Mouse (Mus musculus) intestine, embryonic 14.5 days (tissue): ENCODE results near the gene Gm28305. TPM values are rescaled to one million over a fixed set of nuclear protein-coding genes. Genes with fewer than 3 reads are reported as not detected.

Experiments used
- ATAC-seq: fragments of 200-750 bp; cut with Nextera tagmentation; replicated peaks from 2 replicates; pipeline ENCODE4 v1.8.0; 2017; ENCODE audit warnings: low read depth, moderate number of reproducible peaks, moderate TSS enrichment, moderate library complexity; ENCODE audit not compliant: low FRiP score, low TSS enrichment
- DNase-seq: peaks from one replicate; pipeline ENCODE4 v3.0.0-alpha.2; 2018; ENCODE audit warnings: low spot score
- H3K27ac ChIP-seq: fragments of 300-500 bp; sonication (generic); 2 replicates; pipeline ENCODE4 v1.5.1; 2014; ENCODE audit warnings: low read depth, mild to moderate bottlenecking, control low read depth
- H3K27me3 ChIP-seq: fragments of 300-500 bp; sonication (generic); replicated peaks from 2 replicates; pipeline ENCODE4 v1.6.1; 2014; ENCODE audit warnings: low read length, control low read depth; ENCODE audit not compliant: control insufficient read depth, insufficient read depth
- H3K36me3 ChIP-seq: fragments of 300-500 bp; sonication (generic); 2 replicates; pipeline ENCODE4 v1.6.1; 2014; ENCODE audit warnings: low read length, control low read depth; ENCODE audit not compliant: control insufficient read depth, insufficient read depth
- H3K4me1 ChIP-seq: fragments of 300-500 bp; sonication (generic); replicated peaks from 2 replicates; pipeline ENCODE4 v1.6.1; 2014; ENCODE audit warnings: low read length, control low read depth, mixed read lengths; ENCODE audit not compliant: control insufficient read depth, insufficient read depth
- H3K4me2 ChIP-seq: fragments of 300-500 bp; sonication (generic); 2 replicates; pipeline ENCODE4 v1.6.1; 2014; ENCODE audit warnings: low read length
- H3K4me3 ChIP-seq: fragments of 300-500 bp; sonication (generic); 2 replicates; pipeline ENCODE4 v1.5.1; 2014; ENCODE audit warnings: low read depth, low read length, control low read depth, mixed read lengths
- H3K9ac ChIP-seq: fragments of 300-500 bp; sonication (generic); 2 replicates; pipeline ENCODE4 v1.6.1; 2014; ENCODE audit warnings: mild to moderate bottlenecking, low read length
- H3K9me3 ChIP-seq: fragments of 300-500 bp; sonication (generic); 2 replicates; pipeline ENCODE4 v1.6.1; 2016; ENCODE audit warnings: low read length, control low read depth; ENCODE audit not compliant: control insufficient read depth
- WGBS: fragments of 180-500 bp; shearing (Covaris S2); extraction: QIAGEN DNeasy Blood & Tissue Kit; methylation state at CpG from one replicate; pipeline ENCODE4 v1.1.7; 2014; 5-methylcytosine and 5-hydroxymethylcytosine counted together
- polyA plus RNA-seq: library from polyadenylated mRNA; unstranded; fragments of >200 nt; fragmentation: Nextera tagmentation; extraction: Ambion mirVana; gene quantifications from 2 replicates; pipeline ENCODE4 v1.2.1, GENCODE M21; 2014

Gene Gm28305
- polyA plus RNA-seq, result not detected in 2 replicates

GRCm38 (mm10) chr9:104040362-104040761 lies at the start of gene Gm28305:
Gene Gm28305, plus strand, starts transcription at chr9:104040662.
- ATAC-seq, result no peak
- H3K27me3 ChIP-seq, result no peaks in the 10 kb centered on the region
- H3K27ac ChIP-seq, result no peak within 1 kb of the TSS
- no peaks in the 10 kb centered on the region for H3K9me3 ChIP-seq
- WGBS, result 67% methylated on average over 2 of the region's 2 CpGs
- H3K4me3 ChIP-seq, result no peak within 1 kb of the TSS
- H3K36me3 ChIP-seq, result peaks cover 20% of the 10 kb centered on the region
- H3K4me2 ChIP-seq, result no peak within 1 kb of the TSS
- H3K9ac ChIP-seq, result no peak within 1 kb of the TSS
- DNase-seq, result no peak
- no peaks in the 10 kb centered on the region for H3K4me1 ChIP-seq

DNA sequence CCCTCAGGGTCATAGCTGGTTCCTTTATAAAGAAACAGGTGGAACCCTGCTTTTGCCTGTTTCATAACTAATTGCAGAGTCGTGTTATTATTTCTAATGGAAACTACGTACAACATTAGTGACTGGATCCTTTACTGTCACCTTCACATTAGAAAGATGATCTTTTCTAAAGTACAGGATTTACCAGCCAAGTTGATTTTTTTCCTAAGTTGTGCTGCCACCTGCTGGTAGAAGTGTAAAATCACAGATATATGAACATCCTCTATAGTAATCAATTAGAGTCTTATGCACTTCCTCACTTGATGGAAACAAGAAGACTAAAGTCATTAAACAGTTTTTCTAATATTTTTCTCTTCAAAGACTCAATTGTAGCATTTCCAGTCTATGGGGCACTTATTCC lies 44.0 kb upstream of the Gm28305 start:
- Histone ChIP-seq H3K9ac (no peak overlapping the region), H3K9me3 (no peaks in the 10 kb centered on the region), H3K4me1 (peaks cover 3% of the 10 kb centered on the region; the same call in 1 of the 2 replicates), H3K4me2 (no peak overlapping the region), H3K36me3 (no peaks in the 10 kb centered on the region), H3K27me3 (no peaks in the 10 kb centered on the region), H3K27ac (no peak overlapping the region), H3K4me3 (no peak overlapping the region)
- no peak for ATAC-seq
- 7% methylated on average over 2 of the region's 2 CpGs for WGBS
- DNase-seq, result peak; percentile 52

DNA sequence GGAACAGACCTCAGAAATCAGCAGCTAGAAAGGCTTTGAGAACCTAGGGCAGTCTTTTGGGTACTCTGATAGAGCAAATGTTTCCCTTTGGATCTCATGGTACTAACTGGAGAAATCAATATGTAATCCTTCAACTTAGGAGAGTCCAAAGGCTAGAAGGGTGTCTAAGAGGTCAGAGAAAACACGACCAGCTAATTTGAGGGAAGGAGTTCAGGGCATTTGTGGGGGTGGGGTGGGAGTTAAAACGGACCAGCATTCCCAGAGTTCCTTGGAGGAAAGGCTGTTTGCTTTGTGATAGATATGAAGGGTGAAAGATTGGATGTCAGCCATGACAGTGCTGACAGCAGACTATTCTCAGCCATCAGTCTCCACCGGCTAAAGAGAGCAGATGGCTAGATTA lies 39.9 kb upstream of the Gm28305 start:
- H3K27me3 ChIP-seq, result no peaks in the 10 kb centered on the region
- no peak for DNase-seq
- 43% methylated on average over 3 of the region's 3 CpGs for WGBS
- H3K4me2 ChIP-seq, result no peak overlapping the region
- H3K9me3 ChIP-seq, result no peaks in the 10 kb centered on the region
- no peak overlapping the region for H3K4me3 ChIP-seq
- H3K4me1 ChIP-seq, result peaks cover 11% of the 10 kb centered on the region; the same call in 1 of the 2 replicates
- H3K27ac ChIP-seq, result no peak overlapping the region
- no peak for ATAC-seq
- H3K36me3 ChIP-seq, result no peaks in the 10 kb centered on the region
- no peak overlapping the region for H3K9ac ChIP-seq

- ATAC-seq (peak; percentile 97), DNase-seq (peak; percentile 100)
- peak within 1 kb of the TSS; percentile 56 for H3K4me3 ChIP-seq
- peaks cover 7% of the 10 kb centered on the region; the same call in 1 of the 2 replicates for H3K36me3 ChIP-seq
- H3K9me3 ChIP-seq, result no peaks in the 10 kb centered on the region
- peak within 1 kb of the TSS; percentile 60 for H3K4me2 ChIP-seq
- no peaks in the 10 kb centered on the region for H3K27me3 ChIP-seq
- peak within 1 kb of the TSS; percentile 55 for H3K9ac ChIP-seq
- WGBS, result under 1% methylated on average over 54 of the region's 55 CpGs
- peaks cover 11% of the 10 kb centered on the region; the same call in 1 of the 2 replicates for H3K4me1 ChIP-seq
- peak within 1 kb of the TSS; percentile 76 for H3K27ac ChIP-seq
Observed at GRCm38 (mm10) chr9:104001921-104002859, 38.3 kb upstream of the Gm28305 start, which contains the start of gene Nphp3. Gene Nphp3, plus strand, starts transcription at chr9:104002544.

GRCm38 (mm10) chr9:104002913-104003330 lies 37.5 kb upstream of the Gm28305 start:
- peak overlapping the region; percentile 47 for H3K4me2 ChIP-seq
- 0% methylated on average over 33 of the region's 37 CpGs for WGBS
- H3K4me1 ChIP-seq, result peaks cover 11% of the 10 kb centered on the region; the same call in 1 of the 2 replicates
- ATAC-seq, result peak; percentile 40
- peak overlapping the region; percentile 55 for H3K9ac ChIP-seq
- no peaks in the 10 kb centered on the region for H3K27me3 ChIP-seq
- peaks cover 8% of the 10 kb centered on the region for H3K36me3 ChIP-seq
- no peak for DNase-seq
- peak overlapping the region; percentile 56 for H3K4me3 ChIP-seq
- peak overlapping the region; percentile 74 for H3K27ac ChIP-seq
- no peaks in the 10 kb centered on the region for H3K9me3 ChIP-seq

GRCm38 (mm10) chr9:104014526-104014925 lies 25.9 kb upstream of the Gm28305 start:
- H3K4me2 ChIP-seq, result no peak overlapping the region
- no peaks in the 10 kb centered on the region for H3K27me3 ChIP-seq
- no peaks in the 10 kb centered on the region for H3K4me1 ChIP-seq
- no peaks in the 10 kb centered on the region for H3K9me3 ChIP-seq
- H3K36me3 ChIP-seq, result peaks cover 31% of the 10 kb centered on the region
- WGBS, result 82% methylated on average over 1 of the region's 1 CpGs
- ATAC-seq, result no peak
- DNase-seq, result no peak
- H3K9ac ChIP-seq, result no peak overlapping the region
- H3K4me3 ChIP-seq, result no peak overlapping the region
- no peak overlapping the region for H3K27ac ChIP-seq

DNA sequence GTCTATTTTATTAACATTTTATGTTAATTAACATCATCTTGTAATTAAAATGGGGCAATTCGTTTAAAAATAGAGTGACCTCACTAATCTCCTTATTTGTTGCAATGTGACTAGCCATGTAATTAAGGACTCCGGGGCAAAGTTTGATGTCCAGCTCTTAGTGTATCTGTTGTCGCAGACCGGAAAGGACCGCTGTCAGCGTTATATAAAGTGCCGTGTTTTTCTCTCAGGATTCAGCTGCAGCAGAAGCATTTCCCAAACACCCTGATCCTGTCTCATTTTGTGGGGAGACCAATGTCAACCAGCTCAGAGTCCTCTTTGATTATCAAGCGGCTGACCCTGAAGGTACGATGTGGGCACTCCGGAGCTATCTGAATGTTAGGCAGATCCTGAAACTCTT lies 19.4 kb upstream of the Gm28305 start:
- no peak for ATAC-seq
- no peak overlapping the region for H3K4me3 ChIP-seq
- 92% methylated on average over 10 of the region's 10 CpGs for WGBS
- DNase-seq, result no peak
- no peaks in the 10 kb centered on the region for H3K4me1 ChIP-seq
- H3K27ac ChIP-seq, result no peak overlapping the region
- H3K27me3 ChIP-seq, result no peaks in the 10 kb centered on the region
- no peak overlapping the region for H3K4me2 ChIP-seq
- peaks cover 60% of the 10 kb centered on the region for H3K36me3 ChIP-seq
- no peaks in the 10 kb centered on the region for H3K9me3 ChIP-seq
- H3K9ac ChIP-seq, result no peak overlapping the region

DNA sequence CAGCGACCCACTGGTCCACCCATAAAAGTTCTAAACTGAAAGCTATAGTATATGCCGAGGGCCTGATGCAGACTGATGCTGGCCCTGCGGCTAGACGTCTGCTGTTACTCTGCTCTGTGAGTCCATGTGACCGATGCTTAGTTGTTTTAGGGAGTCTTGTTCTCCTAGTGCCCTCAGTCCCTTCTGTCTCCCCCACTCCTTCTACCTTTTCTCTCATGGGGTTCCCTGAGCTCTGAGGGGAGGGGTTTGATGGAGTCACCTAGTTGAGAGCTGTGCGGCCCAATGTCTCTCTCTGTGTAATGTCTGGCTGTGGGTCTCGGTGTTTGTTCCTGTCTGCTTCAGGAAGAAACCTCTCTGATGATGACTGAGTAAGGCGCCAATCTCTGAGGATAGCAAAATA lies 13.3 kb upstream of the Gm28305 start:
- ATAC-seq (no peak), DNase-seq (no peak)
- H3K27me3 ChIP-seq, result no peaks in the 10 kb centered on the region
- 94% methylated on average over 8 of the region's 8 CpGs for WGBS
- no peak overlapping the region for H3K4me3 ChIP-seq
- H3K9me3 ChIP-seq, result no peaks in the 10 kb centered on the region
- no peaks in the 10 kb centered on the region for H3K4me1 ChIP-seq
- H3K27ac ChIP-seq, result no peak overlapping the region
- H3K4me2 ChIP-seq, result no peak overlapping the region
- H3K9ac ChIP-seq, result no peak overlapping the region
- peaks cover 36% of the 10 kb centered on the region for H3K36me3 ChIP-seq
